Comparison of ENCODE assay signal across 15 mouse cellular contexts in the genomic region with DNA sequence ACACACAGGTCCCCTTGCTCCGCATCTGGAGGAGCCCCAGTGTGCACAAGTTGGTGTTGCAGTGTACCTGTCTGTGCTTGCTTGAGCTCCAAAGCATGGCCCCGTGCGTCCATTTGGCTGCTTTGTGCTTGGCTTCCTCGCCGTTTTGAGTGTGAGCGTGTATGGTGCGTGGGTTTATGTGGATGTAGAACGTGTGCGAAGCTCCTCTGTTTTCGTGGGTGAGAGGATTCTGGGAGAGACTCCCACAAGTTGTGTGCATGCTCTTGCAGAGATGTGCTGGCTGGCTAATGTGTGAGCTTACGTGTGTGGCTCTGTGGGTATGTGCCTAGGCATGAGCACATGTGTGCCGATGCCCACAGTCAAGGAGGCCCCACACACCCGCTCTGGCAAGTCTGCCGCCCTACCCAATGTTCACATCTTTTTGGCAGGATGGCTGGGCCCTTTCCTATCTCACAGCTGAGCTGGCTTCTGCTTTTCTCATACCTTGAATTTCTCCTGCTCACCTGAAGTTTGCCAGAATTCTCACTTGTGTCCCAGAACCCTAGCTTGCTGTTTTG.
A peak's percentile ranks its signal among the peaks of the same experiment; 100 is the strongest.
DNase-seq lines count a peak whose midpoint lies in the region; ATAC-seq and TF ChIP-seq lines count a peak whose summit lies in the region.
"Had no signal": no experiment of that assay in that cellular context is flagged by ENCODE, and none has a peak within 500 bp of the region (broad histone marks: within the 10 kb centered on the region; RNA-seq: fewer than 3 reads in every experiment).

No protein-coding gene starts in this region.

- no peaks in the 10 kb centered on the region for H3K9me3 ChIP-seq in hindbrain, postnatal 0 days (ENCODE audit: low read length)
- H3K9me3 ChIP-seq: embryonic facial prominence, embryonic 15.5 days; heart, embryonic 13.5 days; limb, embryonic 10.5 days; neural tube, embryonic 12.5 days had no signal

- DNase-seq in layer of hippocampus, adult 11-12 months (ENCODE audit: low spot score) = peak; percentile 54
- DNase-seq in layer of hippocampus, postnatal 10 days (ENCODE audit: low spot score in 2 of 2) = no peak
- DNase-seq in right cerebral cortex, adult 2 months (ENCODE audit: low spot score in 2 of 2) = peak; percentile 36 to 50
- no peak for DNase-seq in right cerebral cortex, postnatal 10 days (ENCODE audit: low spot score in 2 of 2)
- no peak for DNase-seq in hindbrain, postnatal 0 days (ENCODE audit: low spot score)
- no peak for DNase-seq in kidney, adult 18-20 months
- DNase-seq in heart, adult 9 months (ENCODE audit: low spot score in 2 of 2) = no peak
- DNase-seq: adrenal gland, postnatal 25 days; lung, adult 18-20 months had no signal

- H3K4me1 ChIP-seq in hindbrain, postnatal 0 days (ENCODE audit: insufficient read depth, low read length) = peaks cover 15% of the 10 kb centered on the region

- peak overlapping the region; percentile 84 for H3K27ac ChIP-seq in hindbrain, postnatal 0 days
- H3K27ac ChIP-seq: heart, embryonic 13.5 days; kidney, postnatal 0 days; limb, embryonic 10.5 days; neural tube, embryonic 12.5 days had no signal

- ATAC-seq in hindbrain, postnatal 0 days = no peak
- ATAC-seq: inflammation-experienced regulatory T-cells, adult 6 months had no signal

- H3K27me3 ChIP-seq in hindbrain, postnatal 0 days (ENCODE audit: insufficient read depth, low read length) = no peaks in the 10 kb centered on the region

- H3K4me2 ChIP-seq in hindbrain, postnatal 0 days (ENCODE audit: low read depth, low read length) = no peak overlapping the region
- H3K4me2 ChIP-seq: embryonic facial prominence, embryonic 15.5 days; heart, embryonic 13.5 days; neural tube, embryonic 12.5 days had no signal

- H3K9ac ChIP-seq in hindbrain, postnatal 0 days (replicated peaks; ENCODE audit: low read length) = no peak overlapping the region
- H3K9ac ChIP-seq: embryonic facial prominence, embryonic 15.5 days; heart, embryonic 13.5 days; neural tube, embryonic 12.5 days had no signal

- no peaks in the 10 kb centered on the region for H3K36me3 ChIP-seq in hindbrain, postnatal 0 days (ENCODE audit: insufficient read depth, low read length)
- H3K36me3 ChIP-seq: embryonic facial prominence, embryonic 15.5 days; heart, embryonic 13.5 days; limb, embryonic 10.5 days; neural tube, embryonic 12.5 days had no signal

- H3K4me3 ChIP-seq in hindbrain, postnatal 0 days (ENCODE audit: low read length) = no peak overlapping the region
- H3K4me3 ChIP-seq: embryonic facial prominence, embryonic 15.5 days; heart, embryonic 13.5 days; limb, embryonic 10.5 days; neural tube, embryonic 12.5 days had no signal

- TF ChIP-seq CTCF in hindbrain, postnatal 0 days (IDR thresholded peaks at IDR 0.05; ENCODE audit: low read depth) = no peak

- WGBS in hindbrain, postnatal 0 days = 89% methylated on average over 14 of the region's 14 CpGs

Comparison
In these comparisons a context has a peak if more than half of its experiments do, and no peak if none do; other contexts are left out.
1. DNase-seq: peak in layer of hippocampus, adult 11-12 months (single experiment) and right cerebral cortex, adult 2 months (2 of 2); none in layer of hippocampus, postnatal 10 days (0 of 2), right cerebral cortex, postnatal 10 days (0 of 2), hindbrain, postnatal 0 days (single experiment), kidney, adult 18-20 months (single experiment) and heart, adult 9 months (0 of 2).